Mouse (Mus musculus): ENCODE measurements around the gene Rem1.
"Not testable (repeated sequence)": the region's sequence is repeated elsewhere in the genome, so short reads cannot be mapped to it uniquely, and the experiment has no call there.

Gene Rem1

GRCm38 (mm10) chr2:152629239-152629638 is 2.5 kb downstream of the Rem1 start:
- no peak for DNase-seq (ENCODE audit: low spot score in 2 of 2)

GRCm38 (mm10) chr2:152629904-152630303 is 3.2 kb downstream of the Rem1 start:
- DNase-seq (ENCODE audit: low spot score in 2 of 2) = no peak

GRCm38 (mm10) chr2:152633334-152633733 is 6.6 kb downstream of the Rem1 start:
- DNase-seq (ENCODE audit: low spot score in 2 of 2) = no peak

GRCm38 (mm10) chr2:152634311-152634710 is 7.6 kb downstream of the Rem1 start:
- no peak for DNase-seq (ENCODE audit: low spot score in 2 of 2)

- peak; percentile 11 to 27 for DNase-seq (ENCODE audit: low spot score in 2 of 2)
Observed at GRCm38 (mm10) chr2:152636246-152637005, 9.7 kb downstream of the Rem1 start.

GRCm38 (mm10) chr2:152637006-152637322 is 10.2 kb downstream of the Rem1 start:
- no peak for DNase-seq (ENCODE audit: low spot score in 2 of 2)

- no peak for DNase-seq (ENCODE audit: low spot score in 2 of 2)
Observed at GRCm38 (mm10) chr2:152637381-152637780, 10.6 kb downstream of the Rem1 start.

GRCm38 (mm10) chr2:152638865-152639264 is 12.1 kb downstream of the Rem1 start:
- DNase-seq (ENCODE audit: low spot score in 2 of 2) = no peak

- no peak for DNase-seq (ENCODE audit: low spot score in 2 of 2)
Observed at GRCm38 (mm10) chr2:152639406-152640113, 12.8 kb downstream of the Rem1 start.

- peak; percentile 34 to 47 for DNase-seq (ENCODE audit: low spot score in 2 of 2)
Observed at GRCm38 (mm10) chr2:152652901-152653620, 26.3 kb downstream of the Rem1 start.

GRCm38 (mm10) chr2:152653874-152654715 is 27.3 kb downstream of the Rem1 start:
- no peak for DNase-seq (ENCODE audit: low spot score in 2 of 2)

GRCm38 (mm10) chr2:152657398-152657797 is 30.6 kb downstream of the Rem1 start:
- no peak for DNase-seq (ENCODE audit: low spot score in 2 of 2)

- no peak for DNase-seq (ENCODE audit: low spot score in 2 of 2)
Observed at GRCm38 (mm10) chr2:152661163-152661562, 34.4 kb downstream of the Rem1 start.

GRCm38 (mm10) chr2:152666191-152666590 is 39.4 kb downstream of the Rem1 start:
- not testable (repeated sequence) for DNase-seq (ENCODE audit: low spot score in 2 of 2)

GRCm38 (mm10) chr2:152669256-152669638 is 42.5 kb downstream of the Rem1 start, which contains the start of gene H13:
Gene H13, plus strand, starts transcription at chr2:152669461.
- peak; percentile 88 to 91 for DNase-seq (ENCODE audit: low spot score in 2 of 2)

GRCm38 (mm10) chr2:152669639-152670484 is 43.1 kb downstream of the Rem1 start:
- no peak for DNase-seq (ENCODE audit: low spot score in 2 of 2)

GRCm38 (mm10) chr2:152670983-152671641 is 44.4 kb downstream of the Rem1 start:
- peak; percentile 77 to 79 for DNase-seq (ENCODE audit: low spot score in 2 of 2)

- peak; percentile 67 to 69 for DNase-seq (ENCODE audit: low spot score in 2 of 2)
Observed at GRCm38 (mm10) chr2:152671642-152671999, 44.9 kb downstream of the Rem1 start.

GRCm38 (mm10) chr2:152672166-152672565 is 45.4 kb downstream of the Rem1 start:
- no peak for DNase-seq (ENCODE audit: low spot score in 2 of 2)

GRCm38 (mm10) chr2:152674148-152674547 is 47.4 kb downstream of the Rem1 start:
- no peak for DNase-seq (ENCODE audit: low spot score in 2 of 2)

Data from spleen, postnatal 36 days (tissue).